Mouse (Mus musculus) C2C12 (cell line): ENCODE measurements at regions not wholly inside any gene's neighbourhood (a gene's known extent, or its start where the extent isn't known, plus 50 kb on each side); places are given as distances from the start of the nearest gene placed in this dataset.
"Not testable (repeated sequence)": the region's sequence is repeated elsewhere in the genome, so short reads cannot be mapped to it uniquely, and the experiment has no call there.

ENCODE experiments used
- H3K27me3 ChIP-seq: one replicate; pipeline ENCODE4 v1.6.1; 2011; ENCODE audit not compliant: control insufficient read depth, insufficient read depth, insufficient read length
- H3K36me3 ChIP-seq: one replicate; pipeline ENCODE4 v1.6.1; 2011; ENCODE audit not compliant: control insufficient read depth, insufficient read depth
- H3K4me3 ChIP-seq: one replicate; pipeline ENCODE4 v1.5.1; 2011; ENCODE audit warnings: mild to moderate bottlenecking, control low read depth; ENCODE audit not compliant: poor library complexity, insufficient read depth, severe bottlenecking
- H3K79me2 ChIP-seq: one replicate; pipeline ENCODE4 v1.6.1; 2011; ENCODE audit not compliant: control insufficient read depth, insufficient read depth
- H3K79me3 ChIP-seq: one replicate; pipeline ENCODE4 v1.6.1; 2011; ENCODE audit warnings: low read depth, control low read depth
- H3ac ChIP-seq: one replicate; pipeline ENCODE3; 2011; ENCODE audit warnings: low read depth; ENCODE audit not compliant: control insufficient read depth, insufficient read length
- CEBPB ChIP-seq: IDR thresholded peaks from one replicate; pipeline ENCODE4 v1.6.1; 2011; ENCODE audit warnings: low read depth, mild to moderate bottlenecking, control low read depth, moderate library complexity
- CTCF ChIP-seq: IDR thresholded peaks from one replicate; pipeline ENCODE4 v1.5.1; 2011; ENCODE audit not compliant: control insufficient read depth, insufficient read depth, insufficient read length
- FOSL1 ChIP-seq: IDR thresholded peaks from one replicate; pipeline ENCODE4 v1.8.0; 2011; ENCODE audit warnings: mild to moderate bottlenecking, low read length; ENCODE audit not compliant: poor library complexity, insufficient read depth, severe bottlenecking
- MAX ChIP-seq: IDR thresholded peaks from one replicate; pipeline ENCODE4 v1.6.1; 2011; ENCODE audit warnings: mild to moderate bottlenecking, control low read depth
- MYOD1 ChIP-seq: IDR thresholded peaks from one replicate; pipeline ENCODE4 v1.6.1; 2011; ENCODE audit warnings: low read depth; ENCODE audit not compliant: control insufficient read depth, insufficient read length
- MYOG ChIP-seq: IDR thresholded peaks from one replicate; pipeline ENCODE4 v1.6.1; 2011; ENCODE audit not compliant: control insufficient read depth, insufficient read length; ENCODE audit errors: extremely low read depth
- USF1 ChIP-seq: IDR thresholded peaks from one replicate; pipeline ENCODE4 v1.6.1; 2011; ENCODE audit warnings: low read depth, mild to moderate bottlenecking, control low read depth, moderate library complexity

DNA sequence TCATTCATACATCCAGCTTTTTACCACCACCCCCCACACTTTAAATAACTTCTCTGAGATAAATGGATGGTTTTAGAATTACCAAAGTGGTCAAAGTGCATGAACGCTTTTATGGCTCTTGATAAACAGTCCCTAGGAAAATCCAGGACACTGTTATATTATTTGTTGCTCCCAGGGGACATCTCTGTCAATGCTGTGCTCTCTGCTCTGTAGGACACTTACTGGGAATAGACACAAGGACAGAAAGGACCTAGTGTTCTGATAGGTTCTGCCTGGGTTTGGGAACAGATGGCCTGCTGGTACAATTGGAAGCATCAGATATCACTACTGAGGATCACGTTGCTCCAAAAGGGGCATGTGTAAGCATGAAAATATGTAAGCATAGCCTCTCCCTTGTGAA is 132.8 kb downstream of the Akr1d1 start:
- no peaks in the 10 kb centered on the region for H3K27me3 ChIP-seq
- H3ac ChIP-seq: no peak overlapping the region
- H3K4me3 ChIP-seq: no peak overlapping the region
- H3K79me2 ChIP-seq: no peaks in the 10 kb centered on the region
- no peaks in the 10 kb centered on the region for H3K79me3 ChIP-seq
- TF ChIP-seq CTCF (no peak), CEBPB (no peak), MYOD1 (no peak), FOSL1 (no peak), MYOG (no peak), USF1 (no peak), MAX (no peak)
- no peaks in the 10 kb centered on the region for H3K36me3 ChIP-seq

- Histone ChIP-seq H3K79me3 (no peaks in the 10 kb centered on the region), H3K36me3 (no peaks in the 10 kb centered on the region), H3K4me3 (no peak overlapping the region), H3K79me2 (no peaks in the 10 kb centered on the region), H3K27me3 (no peaks in the 10 kb centered on the region), H3ac (no peak overlapping the region)
- TF ChIP-seq USF1 (no peak), FOSL1 (no peak), MYOD1 (no peak), CTCF (no peak), CEBPB (no peak), MYOG (no peak), MAX (no peak)
Measured at GRCm38 (mm10) chr6:37665576-37665975, 135.6 kb downstream of the Akr1d1 start.

GRCm38 (mm10) chr6:37669407-37669806 is 139.4 kb downstream of the Akr1d1 start:
- H3K36me3 ChIP-seq: no peaks in the 10 kb centered on the region
- H3K79me3 ChIP-seq: no peaks in the 10 kb centered on the region
- H3K79me2 ChIP-seq: no peaks in the 10 kb centered on the region
- no peak overlapping the region for H3K4me3 ChIP-seq
- no peaks in the 10 kb centered on the region for H3K27me3 ChIP-seq
- no peak overlapping the region for H3ac ChIP-seq
- no peak for TF ChIP-seq CEBPB
- no peak for TF ChIP-seq FOSL1

GRCm38 (mm10) chr6:37670701-37671100 is 140.7 kb downstream of the Akr1d1 start:
- H3K4me3 ChIP-seq: no peak overlapping the region
- H3K79me3 ChIP-seq: no peaks in the 10 kb centered on the region
- no peak overlapping the region for H3ac ChIP-seq
- no peaks in the 10 kb centered on the region for H3K27me3 ChIP-seq
- TF ChIP-seq USF1 (no peak), MAX (no peak), FOSL1 (no peak), CEBPB (no peak), MYOD1 (no peak), MYOG (no peak), CTCF (no peak)
- H3K79me2 ChIP-seq: no peaks in the 10 kb centered on the region
- H3K36me3 ChIP-seq: no peaks in the 10 kb centered on the region

DNA sequence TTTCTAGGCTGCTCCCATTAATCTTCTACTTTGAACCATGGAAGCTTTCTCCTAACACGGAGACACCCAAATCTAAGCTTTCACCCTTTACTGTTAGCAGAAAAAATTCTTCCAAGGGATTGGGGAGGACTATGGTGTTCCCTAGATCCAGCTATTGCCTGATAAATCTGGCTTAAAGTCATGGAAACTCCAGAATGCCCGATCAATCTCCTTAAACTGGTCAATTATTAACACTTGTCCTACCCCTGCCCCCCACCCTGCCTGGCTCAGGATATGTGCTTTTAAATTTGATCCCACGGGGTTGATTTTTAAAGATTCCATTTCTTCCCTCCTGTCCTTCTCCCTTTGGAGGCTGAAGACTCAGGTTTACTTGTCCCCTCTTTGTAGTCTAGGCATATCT is 149.9 kb downstream of the Akr1d1 start:
- H3K79me3 ChIP-seq: no peaks in the 10 kb centered on the region
- no peaks in the 10 kb centered on the region for H3K79me2 ChIP-seq
- H3K27me3 ChIP-seq: no peaks in the 10 kb centered on the region
- TF ChIP-seq FOSL1: no peak
- TF ChIP-seq MYOG: no peak
- no peak for TF ChIP-seq CEBPB
- no peak for TF ChIP-seq MAX
- TF ChIP-seq MYOD1: no peak
- TF ChIP-seq CTCF: no peak
- TF ChIP-seq USF1: no peak
- no peaks in the 10 kb centered on the region for H3K36me3 ChIP-seq
- no peak overlapping the region for H3K4me3 ChIP-seq
- H3ac ChIP-seq: no peak overlapping the region

- not testable (repeated sequence) for H3K27me3 ChIP-seq, H3ac ChIP-seq, H3K4me3 ChIP-seq, H3K79me2 ChIP-seq, H3K36me3 ChIP-seq, H3K79me3 ChIP-seq
Measured at GRCm38 (mm10) chr6:37681331-37681730, 151.4 kb downstream of the Akr1d1 start.
